Mouse (Mus musculus): ENCODE results near the gene Gm4869. TPM values are rescaled to one million over a fixed set of nuclear protein-coding genes. Genes with fewer than 3 reads are reported as not detected.
A peak's percentile ranks its signal among the peaks of the same experiment; 100 is the strongest.

Gene Gm4869
- polyA plus RNA-seq, 1 experiment from 2014 or later = not detected

- TF ChIP-seq CTCF (IDR thresholded peaks at IDR 0.05; ENCODE audit: low read depth) (no peak), EP300 (IDR thresholded peaks at IDR 0.05; ENCODE audit: low read depth) (no peak)
- ATAC-seq (no peak), DNase-seq (no peak)
- 84% methylated on average over 13 of the region's 13 CpGs for WGBS (ENCODE audit: insufficient replicate concordance)
- no peak overlapping the region for H3K4me3 ChIP-seq (ENCODE audit: low read depth, low read length)
- no peaks in the 10 kb centered on the region for H3K4me1 ChIP-seq (ENCODE audit: insufficient read depth)
- H3K4me2 ChIP-seq (ENCODE audit: low read depth, low read length) = no peak overlapping the region
- no peaks in the 10 kb centered on the region for H3K27me3 ChIP-seq (ENCODE audit: insufficient read depth, low read length)
- no peak overlapping the region for H3K9ac ChIP-seq (replicated peaks)
- H3K9me3 ChIP-seq (ENCODE audit: low read length) = no peaks in the 10 kb centered on the region
- no peak overlapping the region for H3K27ac ChIP-seq (ENCODE audit: low read depth)
- no peaks in the 10 kb centered on the region for H3K36me3 ChIP-seq (replicated peaks; ENCODE audit: insufficient read depth, low read length)
These were observed 92.8 kb downstream of the Gm4869 start for GRCm38 (mm10) chr5:140538111-140538683.

DNA sequence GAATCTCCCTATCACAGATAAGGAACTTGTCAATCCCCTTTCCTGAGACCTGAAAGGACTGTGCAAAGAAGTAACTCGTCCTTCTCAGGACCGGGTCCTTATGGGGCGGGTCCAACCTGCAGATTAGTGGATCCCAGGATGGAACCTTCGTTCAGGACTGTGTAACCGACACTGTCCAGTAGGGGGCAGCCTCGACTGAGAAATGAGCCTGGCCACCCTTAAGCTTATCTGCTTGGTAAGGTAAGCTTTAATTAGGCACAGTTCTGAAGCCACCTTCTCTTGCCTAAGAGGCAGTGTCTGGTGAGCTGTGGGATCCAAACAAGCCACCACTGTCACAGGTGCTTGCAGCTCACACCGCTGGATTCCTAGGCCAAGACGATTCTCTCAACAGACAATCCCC lies 94.7 kb downstream of the Gm4869 start:
- Histone ChIP-seq H3K9me3 (ENCODE audit: low read length) (no peaks in the 10 kb centered on the region), H3K27ac (ENCODE audit: low read depth) (no peak overlapping the region), H3K4me2 (ENCODE audit: low read depth, low read length) (no peak overlapping the region), H3K4me1 (ENCODE audit: insufficient read depth) (no peaks in the 10 kb centered on the region), H3K36me3 (replicated peaks; ENCODE audit: insufficient read depth, low read length) (no peaks in the 10 kb centered on the region), H3K9ac (replicated peaks) (no peak overlapping the region), H3K27me3 (ENCODE audit: insufficient read depth, low read length) (no peaks in the 10 kb centered on the region), H3K4me3 (ENCODE audit: low read depth, low read length) (no peak overlapping the region)
- TF ChIP-seq CTCF (IDR thresholded peaks at IDR 0.05; ENCODE audit: low read depth) = peak; percentile 93
- no peak for TF ChIP-seq EP300 (IDR thresholded peaks at IDR 0.05; ENCODE audit: low read depth)
- DNase-seq = peak; percentile 85
- ATAC-seq = peak; percentile 50; the same call in 1 of the 2 replicates
- 15% methylated on average over 8 of the region's 8 CpGs for WGBS (ENCODE audit: insufficient replicate concordance)

DNA sequence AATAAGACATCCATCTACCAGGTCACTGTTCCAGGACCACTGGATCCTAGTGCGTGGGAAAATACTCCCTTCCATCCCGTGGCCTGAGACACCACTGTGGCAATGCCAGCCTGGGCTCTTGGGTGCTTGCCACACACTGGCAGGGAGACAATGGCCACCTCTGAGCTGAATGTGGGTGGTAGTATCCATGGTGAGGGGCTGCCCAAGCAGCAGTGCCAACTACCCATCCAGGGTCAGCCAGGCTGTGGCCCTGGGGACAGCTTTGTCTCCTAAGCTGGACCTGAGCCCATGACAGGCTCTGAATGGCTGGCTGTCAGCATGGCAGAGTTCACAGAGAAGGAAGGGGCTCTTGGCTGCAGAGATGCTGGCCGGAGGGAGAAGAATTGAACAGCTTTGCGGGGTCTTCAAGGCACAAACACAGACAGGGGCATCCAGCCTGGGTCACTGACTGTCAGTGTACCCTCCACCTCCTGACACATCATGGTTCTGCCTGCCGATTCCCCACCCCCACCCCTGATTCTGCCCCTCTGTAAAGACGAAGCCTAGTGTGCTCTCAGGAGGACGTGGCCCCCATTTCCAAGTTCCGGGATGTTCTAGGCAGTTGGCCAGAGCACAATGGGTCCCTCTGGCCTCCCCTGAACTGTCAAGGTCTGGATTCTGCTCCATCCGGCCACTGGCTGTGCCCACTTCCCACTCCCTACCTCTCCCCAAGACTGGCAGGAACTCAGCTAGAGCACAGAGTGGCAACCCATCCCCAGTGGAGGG lies 97.5 kb downstream of the Gm4869 start:
- H3K4me2 ChIP-seq (ENCODE audit: low read depth, low read length) = no peak overlapping the region
- H3K27ac ChIP-seq (ENCODE audit: low read depth) = no peak overlapping the region
- no peaks in the 10 kb centered on the region for H3K4me1 ChIP-seq (ENCODE audit: insufficient read depth)
- WGBS (ENCODE audit: insufficient replicate concordance) = 62% methylated on average over 9 of the region's 9 CpGs
- H3K9me3 ChIP-seq (ENCODE audit: low read length) = no peaks in the 10 kb centered on the region
- ATAC-seq (no peak), DNase-seq (no peak)
- H3K4me3 ChIP-seq (ENCODE audit: low read depth, low read length) = no peak overlapping the region
- H3K27me3 ChIP-seq (ENCODE audit: insufficient read depth, low read length) = no peaks in the 10 kb centered on the region
- no peak for TF ChIP-seq EP300 (IDR thresholded peaks at IDR 0.05; ENCODE audit: low read depth)
- no peak for TF ChIP-seq CTCF (IDR thresholded peaks at IDR 0.05; ENCODE audit: low read depth)
- H3K36me3 ChIP-seq (replicated peaks; ENCODE audit: insufficient read depth, low read length) = no peaks in the 10 kb centered on the region
- no peak overlapping the region for H3K9ac ChIP-seq (replicated peaks)

Small RNAs within 50 kb of the gene (microRNA-seq; reads per million reads assigned to microRNA genes)
- not detected for gene Mir7038

Other genes with a start within 250 kb of the Gm4869 start
- gene Mad1l1, start 124.1 kb upstream of the Gm4869 start, polyA plus RNA-seq (2015; fragmentation: Nextera tagmentation; extraction: Ambion mirVana) = 16.4 and 17.0 TPM in 2 replicates
- 18.1 and 18.6 TPM in 2 replicates for gene Nudt1, start 124.0 kb upstream of the Gm4869 start, polyA plus RNA-seq (2015; fragmentation: Nextera tagmentation; extraction: Ambion mirVana)
- gene Mrm2, start 113.7 kb upstream of the Gm4869 start, polyA plus RNA-seq (2015; fragmentation: Nextera tagmentation; extraction: Ambion mirVana) = 7.2 and 8.1 TPM in 2 replicates
- gene Snx8, start 56.4 kb upstream of the Gm4869 start, polyA plus RNA-seq (2015; fragmentation: Nextera tagmentation; extraction: Ambion mirVana) = 11.4 and 12.1 TPM in 2 replicates
- gene Eif3b, start 26.3 kb upstream of the Gm4869 start, polyA plus RNA-seq (2015; fragmentation: Nextera tagmentation; extraction: Ambion mirVana) = 35.5 and 38.7 TPM in 2 replicates
- gene Chst12, start 59.9 kb downstream of the Gm4869 start, polyA plus RNA-seq (2015; fragmentation: Nextera tagmentation; extraction: Ambion mirVana) = 8.6 and 9.1 TPM in 2 replicates
- not detected in 2 replicates for gene Grifin, start 119.4 kb downstream of the Gm4869 start, polyA plus RNA-seq (2015; fragmentation: Nextera tagmentation; extraction: Ambion mirVana)
- gene Lfng, start 161.7 kb downstream of the Gm4869 start, polyA plus RNA-seq (2015; fragmentation: Nextera tagmentation; extraction: Ambion mirVana) = 5.0 and 5.9 TPM in 2 replicates
- 5.2 and 6.5 TPM in 2 replicates for gene Ttyh3, start 203.4 kb downstream of the Gm4869 start, polyA plus RNA-seq (2015; fragmentation: Nextera tagmentation; extraction: Ambion mirVana)

Measured in liver, postnatal 0 days (tissue).